Mouse (Mus musculus) limb, embryonic 14.5 days (tissue): Measurements from ENCODE around the gene Iqsec1. TPM values are rescaled to one million over a fixed set of nuclear protein-coding genes. Genes with fewer than 3 reads are reported as not detected.

Experiments used
- ATAC-seq: fragments of 200-750 bp; cut with Nextera tagmentation; 2 replicates; pipeline ENCODE4 v1.8.0; 2017; ENCODE audit warnings: low read depth, moderate number of reproducible peaks, moderate TSS enrichment; ENCODE audit not compliant: low FRiP score
- DNase-seq: peaks from one replicate; pipeline ENCODE4 v3.0.0-alpha.2; 2015; ENCODE audit warnings: low spot score
- H3K27ac ChIP-seq: fragments of 300-500 bp; sonication (generic); replicated peaks from 2 replicates; pipeline ENCODE4 v1.5.1; 2014; ENCODE audit warnings: low read depth, mild to moderate bottlenecking, low read length, moderate library complexity, mixed read lengths
- H3K27me3 ChIP-seq: fragments of 300-500 bp; sonication (generic); 2 replicates; pipeline ENCODE4 v1.6.1; 2014; ENCODE audit warnings: low read length, mixed read lengths; ENCODE audit not compliant: control insufficient read depth, insufficient read depth
- H3K36me3 ChIP-seq: fragments of 300-500 bp; sonication (generic); 2 replicates; pipeline ENCODE4 v1.6.1; 2014; ENCODE audit warnings: mild to moderate bottlenecking, low read length, moderate library complexity, mixed read lengths; ENCODE audit not compliant: control insufficient read depth, insufficient read depth
- H3K4me1 ChIP-seq: fragments of 300-500 bp; sonication (generic); 2 replicates; pipeline ENCODE4 v1.6.1; 2014; ENCODE audit warnings: antibody characterized with exemption, low read length, mixed read lengths; ENCODE audit not compliant: control insufficient read depth, insufficient read depth
- H3K4me2 ChIP-seq: fragments of 300-500 bp; sonication (generic); replicated peaks from 2 replicates; pipeline ENCODE4 v1.6.1; 2014; ENCODE audit warnings: low read depth, mild to moderate bottlenecking, low read length, moderate library complexity; ENCODE audit not compliant: severe bottlenecking
- H3K4me3 ChIP-seq: fragments of 300-500 bp; sonication (generic); replicated peaks from 2 replicates; pipeline ENCODE4 v1.5.1; 2014; ENCODE audit warnings: low read length
- H3K9ac ChIP-seq: fragments of 300-500 bp; sonication (generic); 2 replicates; pipeline ENCODE4 v1.6.1; 2014; ENCODE audit warnings: mild to moderate bottlenecking, low read depth, low read length, moderate library complexity; ENCODE audit not compliant: severe bottlenecking
- H3K9me3 ChIP-seq: fragments of 300-500 bp; sonication (generic); 2 replicates; pipeline ENCODE4 v1.6.1; 2016; ENCODE audit warnings: low read length; ENCODE audit not compliant: control insufficient read depth
- POLR2A ChIP-seq: fragments of 200-500 bp; IDR thresholded peaks from 2 replicates; pipeline ENCODE4 v1.8.0; 2012; ENCODE audit warnings: inconsistent platforms, mild to moderate bottlenecking, moderate library complexity, borderline replicate concordance; ENCODE audit not compliant: insufficient read depth, insufficient read length; ENCODE audit errors: extremely low read depth
- WGBS: fragments of 180-500 bp; shearing (Covaris S2); extraction: QIAGEN DNeasy Blood & Tissue Kit; methylation state at CpG from one replicate; pipeline ENCODE4 v1.1.7; 2014; 5-methylcytosine and 5-hydroxymethylcytosine counted together
- polyA plus RNA-seq, 2 experiments: library from polyadenylated mRNA; depleted of rRNA in 1 of 2; stranded (reverse) in 1 of 2; unstranded in 1 of 2; fragments of >200 nt; fragmentation: Nextera tagmentation in 1 of 2; extraction: Ambion mirVana in 1 of 2; gene quantifications; 2 replicates each; pipeline versions ENCODE4 v1.2.1 to v1.2.3; 2012 to 2014

The Iqsec1 gene
- polyA plus RNA-seq, 2 experiments, result 17.3 to 58.2 TPM

DNA sequence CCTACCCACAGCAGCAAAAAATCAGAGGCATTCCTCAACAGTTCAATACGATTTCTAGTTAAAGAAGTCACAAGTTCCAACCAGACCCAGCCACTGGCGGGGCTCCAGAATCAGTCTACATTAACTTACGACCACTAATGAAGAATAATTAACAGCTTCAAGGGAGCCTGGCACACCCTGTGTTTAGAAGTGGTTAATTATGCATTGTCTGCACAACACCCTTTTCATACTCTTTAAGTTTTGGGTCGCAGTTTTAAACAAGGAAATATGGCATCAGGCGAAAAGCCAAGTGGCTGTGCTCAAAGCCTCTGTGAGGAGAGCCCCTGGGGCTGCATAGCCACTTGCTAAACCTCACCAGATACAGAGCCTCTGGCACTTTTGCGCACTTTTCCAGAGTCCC is 209.6 kb downstream of the Iqsec1 start:
- no peaks in the 10 kb centered on the region for H3K27me3 ChIP-seq
- H3K36me3 ChIP-seq, result no peaks in the 10 kb centered on the region
- ATAC-seq (no peak), DNase-seq (no peak)
- TF ChIP-seq POLR2A, result no peak
- 43% methylated on average over 6 of the region's 6 CpGs for WGBS
- H3K9me3 ChIP-seq, result no peaks in the 10 kb centered on the region
- no peak overlapping the region for H3K4me3 ChIP-seq
- no peak overlapping the region for H3K9ac ChIP-seq
- no peak overlapping the region for H3K4me2 ChIP-seq
- no peak overlapping the region for H3K27ac ChIP-seq
- H3K4me1 ChIP-seq, result peaks cover 24% of the 10 kb centered on the region

DNA sequence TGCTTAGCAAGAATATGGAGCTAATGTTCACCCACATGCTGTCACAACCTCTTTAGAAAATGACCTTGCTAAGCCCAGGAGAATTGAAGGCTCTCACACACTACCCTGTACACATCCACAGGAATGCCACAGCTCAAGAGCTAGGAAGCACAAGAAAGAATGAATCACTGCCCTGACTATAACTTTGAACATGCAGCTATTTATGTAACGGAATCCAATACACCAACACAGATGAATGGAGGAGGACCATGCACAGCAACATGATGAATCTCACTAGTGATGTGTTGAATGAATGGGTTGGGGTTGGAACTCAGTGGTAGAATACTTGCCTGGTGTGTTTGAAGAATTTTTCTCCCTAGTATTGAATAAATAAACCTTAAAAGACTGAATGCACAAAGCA is 211.2 kb downstream of the Iqsec1 start:
- Histone ChIP-seq H3K4me2 (no peak overlapping the region), H3K27ac (no peak overlapping the region), H3K9ac (no peak overlapping the region), H3K9me3 (no peaks in the 10 kb centered on the region), H3K4me3 (no peak overlapping the region), H3K36me3 (no peaks in the 10 kb centered on the region), H3K27me3 (no peaks in the 10 kb centered on the region), H3K4me1 (peaks cover 20% of the 10 kb centered on the region)
- WGBS, result 90% methylated on average over 1 of the region's 1 CpGs
- no peak for TF ChIP-seq POLR2A
- no peak for DNase-seq
- no peak for ATAC-seq

DNA sequence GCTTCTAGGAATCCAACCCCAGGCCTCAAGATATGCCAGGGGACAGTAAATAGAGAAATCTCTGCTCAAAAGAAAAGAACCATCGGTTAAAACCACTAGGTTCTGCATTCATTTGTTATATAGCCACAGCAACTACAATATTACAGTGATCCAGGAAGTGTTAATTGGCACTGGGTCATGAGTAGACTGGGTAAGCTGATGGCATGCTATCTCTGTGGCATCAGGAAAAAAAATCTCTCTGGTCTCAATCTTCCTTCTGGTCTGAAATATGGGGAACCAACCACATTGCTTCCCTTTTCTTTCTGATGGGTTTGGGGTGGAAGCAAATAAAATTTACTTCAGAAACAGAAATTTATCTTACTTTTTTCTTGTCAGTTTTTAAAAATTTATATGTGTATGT is 212.9 kb downstream of the Iqsec1 start:
- Histone ChIP-seq H3K4me1 (peaks cover 7% of the 10 kb centered on the region), H3K27ac (no peak overlapping the region), H3K4me3 (no peak overlapping the region), H3K4me2 (no peak overlapping the region), H3K9ac (no peak overlapping the region), H3K27me3 (no peaks in the 10 kb centered on the region), H3K36me3 (no peaks in the 10 kb centered on the region), H3K9me3 (no peaks in the 10 kb centered on the region)
- WGBS, result 82% methylated on average over 1 of the region's 1 CpGs
- no peak for TF ChIP-seq POLR2A
- no peak for ATAC-seq
- DNase-seq, result no peak

DNA sequence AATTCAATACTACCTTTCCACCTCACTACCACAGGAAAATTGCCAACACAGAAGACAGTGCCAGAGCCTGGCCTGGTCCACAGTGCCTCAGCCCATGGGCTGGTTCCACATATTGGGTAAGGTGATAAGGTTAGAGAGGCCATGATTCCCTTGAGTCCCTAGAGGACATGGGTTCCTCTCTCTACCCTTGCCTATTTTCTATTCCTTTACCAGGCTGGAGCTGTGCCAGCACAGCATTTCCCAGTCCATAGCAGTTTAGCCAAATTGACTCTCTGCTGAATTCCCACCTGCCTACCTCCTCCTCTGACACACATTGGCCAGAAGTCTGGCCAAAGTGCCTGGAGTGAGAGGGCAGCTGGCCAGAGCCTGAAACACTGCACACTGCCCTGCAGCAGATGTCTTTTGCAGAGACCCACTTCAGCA is 214.7 kb downstream of the Iqsec1 start:
- H3K9ac ChIP-seq, result no peak overlapping the region
- H3K27ac ChIP-seq, result no peak overlapping the region
- H3K27me3 ChIP-seq, result no peaks in the 10 kb centered on the region
- no peak for ATAC-seq
- DNase-seq, result no peak
- H3K4me3 ChIP-seq, result no peak overlapping the region
- no peak for TF ChIP-seq POLR2A
- H3K9me3 ChIP-seq, result no peaks in the 10 kb centered on the region
- H3K36me3 ChIP-seq, result no peaks in the 10 kb centered on the region
- H3K4me2 ChIP-seq, result no peak overlapping the region
- H3K4me1 ChIP-seq, result no peaks in the 10 kb centered on the region; the same call in 1 of the 2 replicates

DNA sequence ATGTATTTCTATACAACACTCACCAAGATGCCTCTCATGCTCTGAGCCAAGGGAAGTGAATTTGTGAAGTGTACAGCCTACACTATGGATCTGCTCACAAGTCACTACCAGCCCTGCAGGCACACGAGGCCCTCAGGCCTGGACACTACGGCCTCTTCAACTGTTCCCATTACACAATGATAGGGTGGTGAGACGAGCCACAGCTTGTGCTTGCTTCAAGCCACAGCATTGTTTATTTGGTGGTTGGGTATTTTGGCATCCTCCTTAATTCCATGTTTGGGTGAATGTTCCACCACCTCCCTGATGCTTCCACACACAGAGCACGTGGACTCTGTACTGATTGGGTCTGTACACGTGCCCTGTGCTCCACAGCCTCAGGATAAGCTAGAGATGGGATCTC is 216.4 kb downstream of the Iqsec1 start:
- Histone ChIP-seq H3K9ac (no peak overlapping the region), H3K4me1 (no peaks in the 10 kb centered on the region), H3K4me3 (no peak overlapping the region), H3K9me3 (no peaks in the 10 kb centered on the region), H3K27me3 (no peaks in the 10 kb centered on the region), H3K4me2 (no peak overlapping the region), H3K27ac (no peak overlapping the region), H3K36me3 (no peaks in the 10 kb centered on the region)
- DNase-seq (no peak), ATAC-seq (no peak)
- TF ChIP-seq POLR2A, result no peak
- WGBS, result 79% methylated on average over 5 of the region's 5 CpGs

DNA sequence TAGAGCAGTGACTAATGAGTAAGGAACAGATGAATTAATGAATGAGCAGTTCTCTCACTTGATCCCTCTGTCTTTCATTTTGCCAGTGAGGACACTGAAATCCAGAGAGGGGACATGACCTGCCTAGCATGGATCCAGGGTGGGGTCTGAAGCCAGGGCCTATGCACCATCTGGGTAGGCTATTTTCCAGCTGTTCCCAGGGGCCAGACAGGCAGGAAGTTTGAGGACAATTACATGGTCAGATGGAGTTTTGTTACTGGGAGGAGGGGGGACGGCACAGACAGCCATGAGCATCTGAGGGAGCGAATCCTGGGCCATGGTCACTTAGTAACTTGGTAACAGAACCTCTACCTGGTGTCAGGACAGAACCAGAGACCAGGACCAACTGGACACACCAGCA is 220.0 kb downstream of the Iqsec1 start:
- Histone ChIP-seq H3K4me1 (peaks cover 14% of the 10 kb centered on the region), H3K27me3 (no peaks in the 10 kb centered on the region), H3K9ac (no peak overlapping the region), H3K9me3 (no peaks in the 10 kb centered on the region), H3K4me2 (no peak overlapping the region), H3K27ac (no peak overlapping the region), H3K36me3 (no peaks in the 10 kb centered on the region), H3K4me3 (no peak overlapping the region)
- 43% methylated on average over 2 of the region's 2 CpGs for WGBS
- no peak for TF ChIP-seq POLR2A
- DNase-seq, result no peak
- no peak for ATAC-seq
